Mouse (Mus musculus) midbrain, embryonic 14.5 days (tissue): Measurements from ENCODE around the gene Olfr456. TPM values are rescaled to one million over a fixed set of nuclear protein-coding genes. Genes with fewer than 3 reads are reported as not detected.

Experiments
- ATAC-seq: fragments of 200-750 bp; cut with Nextera tagmentation; 2 replicates; pipeline ENCODE4 v1.8.0; 2017; ENCODE audit warnings: moderate number of reproducible peaks, moderate library complexity; ENCODE audit not compliant: low FRiP score, low TSS enrichment
- DNase-seq: peaks from one replicate; pipeline ENCODE4 v3.0.0-alpha.2; 2015
- H3K27ac ChIP-seq: fragments of 300-500 bp; sonication (generic); replicated peaks from 2 replicates; pipeline ENCODE4 v1.5.1; 2014; ENCODE audit warnings: mild to moderate bottlenecking, low read depth, low read length, moderate library complexity
- H3K27me3 ChIP-seq: fragments of 300-500 bp; sonication (generic); 2 replicates; pipeline ENCODE4 v1.6.1; 2014; ENCODE audit warnings: low read length, control low read depth, mixed read lengths; ENCODE audit not compliant: control insufficient read depth, insufficient read depth
- H3K36me3 ChIP-seq: fragments of 300-500 bp; sonication (generic); 2 replicates; pipeline ENCODE4 v1.6.1; 2014; ENCODE audit warnings: low read length, control low read depth; ENCODE audit not compliant: control insufficient read depth, insufficient read depth
- H3K4me1 ChIP-seq: fragments of 300-500 bp; sonication (generic); 2 replicates; pipeline ENCODE4 v1.6.1; 2014; ENCODE audit warnings: mild to moderate bottlenecking, antibody characterized with exemption, low read length, control low read depth; ENCODE audit not compliant: control insufficient read depth, insufficient read depth
- H3K4me2 ChIP-seq: fragments of 300-500 bp; sonication (generic); 2 replicates; pipeline ENCODE4 v1.6.1; 2014; ENCODE audit warnings: mild to moderate bottlenecking, low read length, moderate library complexity
- H3K4me3 ChIP-seq: fragments of 300-500 bp; sonication (generic); replicated peaks from 2 replicates; pipeline ENCODE4 v1.5.1; 2014; ENCODE audit warnings: low read depth, low read length
- H3K9ac ChIP-seq: fragments of 300-500 bp; sonication (generic); replicated peaks from 2 replicates; pipeline ENCODE4 v1.6.1; 2014; ENCODE audit warnings: mild to moderate bottlenecking, low read length, moderate library complexity
- H3K9me3 ChIP-seq: fragments of 300-500 bp; sonication (generic); 2 replicates; pipeline ENCODE4 v1.6.1; 2016; ENCODE audit warnings: low read length, control low read depth, mixed read lengths; ENCODE audit not compliant: control insufficient read depth
- WGBS: fragments of 180-500 bp; shearing (Covaris S2); extraction: QIAGEN DNeasy Blood & Tissue Kit; methylation state at CpG from one replicate; pipeline ENCODE4 v1.1.7; 2014; 5-methylcytosine and 5-hydroxymethylcytosine counted together
- polyA plus RNA-seq: library from polyadenylated mRNA; unstranded; fragments of >200 nt; fragmentation: Nextera tagmentation; extraction: Ambion mirVana; gene quantifications from 2 replicates; pipeline ENCODE4 v1.2.1, GENCODE M21; 2014

Gene Olfr456
- polyA plus RNA-seq, 1 experiment from 2014 or later: not detected

DNA sequence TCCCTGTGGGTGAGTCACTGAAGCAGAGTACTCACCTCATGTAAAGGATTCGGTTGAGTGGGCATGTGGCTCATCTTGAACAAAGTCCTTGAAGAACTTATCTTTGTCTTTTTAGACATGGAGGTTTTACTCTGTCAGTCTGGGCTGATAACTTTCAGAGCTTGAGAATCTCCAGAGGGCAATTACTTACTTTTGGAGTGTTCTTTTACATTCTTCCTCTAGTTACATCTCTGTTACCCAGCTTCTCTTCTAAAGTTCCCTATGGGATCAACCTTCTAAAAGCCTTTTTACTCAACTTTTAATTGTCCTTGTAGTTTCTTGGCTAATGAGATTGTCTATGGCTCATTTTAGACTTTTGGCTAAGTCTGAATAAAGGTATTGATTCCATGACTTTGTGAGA is 21.9 kb downstream of the Olfr456 start, which contains the start of gene Olfr458:
TSS of gene Olfr458 (minus strand) at position 101 of the 400 bp plus-strand sequence.
- H3K4me2 ChIP-seq: no peak within 1 kb of the TSS
- no peak within 1 kb of the TSS for H3K9ac ChIP-seq
- H3K9me3 ChIP-seq: no peaks in the 10 kb centered on the region
- 70% methylated on average over 1 of the region's 1 CpGs for WGBS
- H3K4me1 ChIP-seq: no peaks in the 10 kb centered on the region
- H3K36me3 ChIP-seq: no peaks in the 10 kb centered on the region
- H3K27me3 ChIP-seq: no peaks in the 10 kb centered on the region
- DNase-seq (no peak), ATAC-seq (no peak)
- H3K4me3 ChIP-seq: no peak within 1 kb of the TSS
- no peak within 1 kb of the TSS for H3K27ac ChIP-seq

DNA sequence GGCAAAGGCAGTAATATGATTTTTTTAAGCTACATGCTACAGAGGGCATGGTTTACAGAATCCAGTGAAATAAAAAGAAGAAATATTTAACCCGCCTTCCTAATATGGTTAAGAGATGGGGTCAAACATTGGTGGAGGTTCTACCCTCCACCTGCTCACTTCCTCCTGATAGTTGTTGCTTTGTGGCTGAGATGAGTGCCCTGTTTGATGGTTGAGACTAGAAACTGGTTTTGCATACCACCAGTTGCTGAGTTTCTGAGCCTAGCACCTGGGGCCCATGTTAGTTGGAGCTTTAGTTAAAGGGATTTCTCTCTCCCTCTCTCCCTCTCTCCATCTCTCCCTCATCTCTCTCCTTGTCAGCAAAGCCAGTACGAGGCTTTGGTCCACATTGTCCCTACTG is 39.6 kb downstream of the Olfr456 start:
- DNase-seq: no peak
- no peak for ATAC-seq
- no peaks in the 10 kb centered on the region for H3K4me1 ChIP-seq
- H3K9ac ChIP-seq: no peak overlapping the region
- H3K9me3 ChIP-seq: no peaks in the 10 kb centered on the region
- 81% methylated on average over 2 of the region's 2 CpGs for WGBS
- no peaks in the 10 kb centered on the region for H3K36me3 ChIP-seq
- no peak overlapping the region for H3K4me3 ChIP-seq
- H3K27me3 ChIP-seq: no peaks in the 10 kb centered on the region
- no peak overlapping the region for H3K27ac ChIP-seq
- no peak overlapping the region for H3K4me2 ChIP-seq

DNA sequence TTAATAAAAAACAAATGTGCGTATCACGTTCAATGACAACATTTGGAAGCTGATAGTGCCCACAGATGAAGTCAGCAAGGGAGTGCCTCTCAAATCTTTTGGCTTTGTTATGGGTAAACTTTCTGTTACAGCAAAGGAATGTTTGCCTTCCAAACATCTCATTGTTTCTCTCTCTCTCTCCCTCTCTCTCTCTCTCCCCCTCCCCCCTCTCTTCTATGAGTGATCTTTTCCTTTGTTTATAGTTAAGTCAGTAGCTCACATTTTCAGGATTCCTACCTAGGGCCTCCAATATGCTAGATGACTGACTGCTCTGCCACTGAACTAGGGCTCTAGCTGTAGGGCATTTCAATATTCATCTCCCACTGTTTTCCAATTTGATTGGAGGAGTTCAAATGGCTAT is 42.5 kb downstream of the Olfr456 start:
- WGBS: 89% methylated on average over 2 of the region's 2 CpGs
- ATAC-seq (no peak), DNase-seq (no peak)
- Histone ChIP-seq H3K27me3 (no peaks in the 10 kb centered on the region), H3K36me3 (no peaks in the 10 kb centered on the region), H3K4me2 (no peak overlapping the region), H3K9me3 (no peaks in the 10 kb centered on the region), H3K9ac (no peak overlapping the region), H3K4me3 (no peak overlapping the region), H3K27ac (no peak overlapping the region), H3K4me1 (no peaks in the 10 kb centered on the region)

DNA sequence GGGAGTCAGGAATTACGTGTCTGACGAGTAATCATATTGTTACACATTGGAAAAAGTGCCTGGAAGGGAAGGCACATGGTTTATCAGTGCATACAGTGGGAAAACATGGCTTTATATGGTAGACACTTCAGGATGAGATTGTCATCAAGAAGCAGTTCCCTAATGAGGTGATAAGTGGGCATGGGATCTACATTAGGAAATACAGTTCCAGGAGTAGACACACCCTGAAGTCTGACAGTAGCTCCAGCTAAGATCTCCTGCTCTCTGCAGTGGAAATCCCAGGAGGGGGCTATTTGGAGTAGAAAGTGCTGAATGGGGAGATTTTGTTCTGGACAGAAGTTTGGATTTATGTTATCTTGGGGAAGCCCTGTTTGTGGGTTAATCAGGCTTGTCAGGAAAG is 45.6 kb downstream of the Olfr456 start:
- Histone ChIP-seq H3K4me2 (no peak overlapping the region), H3K4me1 (no peaks in the 10 kb centered on the region), H3K36me3 (no peaks in the 10 kb centered on the region), H3K9me3 (no peaks in the 10 kb centered on the region), H3K9ac (no peak overlapping the region), H3K27me3 (no peaks in the 10 kb centered on the region), H3K4me3 (no peak overlapping the region), H3K27ac (no peak overlapping the region)
- DNase-seq (no peak), ATAC-seq (no peak)
- WGBS: 81% methylated on average over 2 of the region's 2 CpGs

Other genes with a start within 250 kb of the Olfr456 start
- 8.4 and 10.2 TPM in 2 replicates for gene Gstk1, start 241.3 kb downstream of the Olfr456 start, polyA plus RNA-seq
- 0.18 TPM in 1 of 2 replicates, not detected in the other for gene Tmem139, start 225.2 kb downstream of the Olfr456 start, polyA plus RNA-seq
- gene Casp2, start 222.2 kb downstream of the Olfr456 start, polyA plus RNA-seq: 41.9 and 51.0 TPM in 2 replicates
- gene Clcn1, start 200.5 kb downstream of the Olfr456 start, polyA plus RNA-seq: 2.8 and 3.4 TPM in 2 replicates
- gene Fam131b, start 162.6 kb downstream of the Olfr456 start, polyA plus RNA-seq: 4.6 and 6.2 TPM in 2 replicates
- 42.1 and 55.7 TPM in 2 replicates for gene Zyx, start 137.6 kb downstream of the Olfr456 start, polyA plus RNA-seq
- 0.09 and 0.14 TPM in 2 replicates for gene Epha1, start 113.9 kb downstream of the Olfr456 start, polyA plus RNA-seq
- gene Tas2r143, start 87.0 kb downstream of the Olfr456 start, polyA plus RNA-seq: not detected in 2 replicates
- not detected in 2 replicates for gene Tas2r135, start 81.8 kb downstream of the Olfr456 start, polyA plus RNA-seq
- gene Tas2r126, start 52.7 kb downstream of the Olfr456 start, polyA plus RNA-seq: not detected in 2 replicates
- gene Olfr458, start 22.0 kb downstream of the Olfr456 start, polyA plus RNA-seq: not detected in 2 replicates
- gene Olfr457, start 10.9 kb downstream of the Olfr456 start, polyA plus RNA-seq: 0.20 TPM in 1 of 2 replicates, not detected in the other
- gene Olfr455, start 60.4 kb upstream of the Olfr456 start, polyA plus RNA-seq: not detected in 2 replicates
- gene Tcaf3, start 110.5 kb upstream of the Olfr456 start, polyA plus RNA-seq: not detected in 2 replicates
- 0.46 and 0.93 TPM in 2 replicates for gene Tcaf2, start 158.0 kb upstream of the Olfr456 start, polyA plus RNA-seq
- gene Tcaf1, start 222.9 kb upstream of the Olfr456 start, polyA plus RNA-seq: 199 and 236 TPM in 2 replicates